Mouse (Mus musculus): ENCODE measurements at regions not wholly inside any gene's neighbourhood (a gene's known extent, or its start where the extent isn't known, plus 50 kb on each side); places are given as distances from the start of the nearest gene placed in this dataset.
"Not testable (repeated sequence)": the region's sequence is repeated elsewhere in the genome, so short reads cannot be mapped to it uniquely, and the experiment has no call there.

- Histone ChIP-seq H3K4me3 (no peak overlapping the region), H3K9me3 (no peaks in the 10 kb centered on the region), H3K27me3 (no peaks in the 10 kb centered on the region), H3K4me1 (no peaks in the 10 kb centered on the region; the same call in 1 of the 2 replicates), H3K36me3 (no peaks in the 10 kb centered on the region), H3K4me2 (replicated peaks) (no peak overlapping the region), H3K9ac (no peak overlapping the region), H3K27ac (no peak overlapping the region)
- ATAC-seq (ENCODE audit: insufficient number of reproducible peaks, insufficient read depth, low FRiP score, low TSS enrichment), result no peak
- WGBS, result 84% methylated on average over 1 of the region's 1 CpGs
Measured at GRCm38 (mm10) chr10:43674749-43675148, 96.7 kb downstream of the Cd24a start.

- H3K36me3 ChIP-seq; H3K4me2 ChIP-seq (replicated peaks); H3K27ac ChIP-seq; H3K4me3 ChIP-seq; H3K9ac ChIP-seq; ATAC-seq (ENCODE audit: insufficient number of reproducible peaks, insufficient read depth, low FRiP score, low TSS enrichment); H3K27me3 ChIP-seq; H3K4me1 ChIP-seq; H3K9me3 ChIP-seq: not testable (repeated sequence)
- WGBS, result 76% methylated on average over 1 of the region's 1 CpGs
Measured at GRCm38 (mm10) chr10:43675495-43675894, 97.4 kb downstream of the Cd24a start.

- Histone ChIP-seq H3K4me1 (no peaks in the 10 kb centered on the region; the same call in 1 of the 2 replicates), H3K9me3 (no peaks in the 10 kb centered on the region), H3K27ac (no peak overlapping the region), H3K4me3 (no peak overlapping the region), H3K4me2 (replicated peaks) (no peak overlapping the region), H3K9ac (no peak overlapping the region), H3K27me3 (no peaks in the 10 kb centered on the region), H3K36me3 (no peaks in the 10 kb centered on the region)
- no peak for ATAC-seq (ENCODE audit: insufficient number of reproducible peaks, insufficient read depth, low FRiP score, low TSS enrichment)
- WGBS, result 70% methylated on average over 5 of the region's 5 CpGs
Measured at GRCm38 (mm10) chr10:43676289-43676688, 98.2 kb downstream of the Cd24a start.

GRCm38 (mm10) chr10:43684247-43685033, 106.4 kb downstream of the Cd24a start:
- ATAC-seq (ENCODE audit: insufficient number of reproducible peaks, insufficient read depth, low FRiP score, low TSS enrichment), result peak; percentile 38; the same call in 1 of the 2 replicates
- H3K36me3 ChIP-seq, result no peaks in the 10 kb centered on the region
- H3K27ac ChIP-seq, result no peak overlapping the region
- peaks cover 11% of the 10 kb centered on the region for H3K4me1 ChIP-seq
- H3K27me3 ChIP-seq, result no peaks in the 10 kb centered on the region
- no peaks in the 10 kb centered on the region for H3K9me3 ChIP-seq
- WGBS, result 33% methylated on average over 12 of the region's 12 CpGs
- no peak overlapping the region for H3K9ac ChIP-seq
- H3K4me2 ChIP-seq (replicated peaks), result no peak overlapping the region
- no peak overlapping the region for H3K4me3 ChIP-seq

- H3K9me3 ChIP-seq, result no peaks in the 10 kb centered on the region
- WGBS, result 5% methylated on average over 10 of the region's 10 CpGs
- H3K27me3 ChIP-seq, result no peaks in the 10 kb centered on the region
- peak overlapping the region; percentile 35 for H3K4me2 ChIP-seq (replicated peaks)
- peaks cover 25% of the 10 kb centered on the region for H3K4me1 ChIP-seq
- no peak overlapping the region for H3K4me3 ChIP-seq
- H3K9ac ChIP-seq, result no peak overlapping the region
- peak overlapping the region; percentile 18; the same call in 1 of the 2 replicates for H3K27ac ChIP-seq
- no peak for ATAC-seq (ENCODE audit: insufficient number of reproducible peaks, insufficient read depth, low FRiP score, low TSS enrichment)
- no peaks in the 10 kb centered on the region for H3K36me3 ChIP-seq
Measured at GRCm38 (mm10) chr10:43689161-43689913, 111.3 kb downstream of the Cd24a start.

- Histone ChIP-seq H3K9me3 (no peaks in the 10 kb centered on the region), H3K9ac (no peak overlapping the region), H3K4me1 (peaks cover 30% of the 10 kb centered on the region), H3K4me2 (replicated peaks) (peak overlapping the region; percentile 35), H3K36me3 (no peaks in the 10 kb centered on the region), H3K27ac (peak overlapping the region; percentile 18; the same call in 1 of the 2 replicates), H3K27me3 (no peaks in the 10 kb centered on the region), H3K4me3 (no peak overlapping the region)
- 37% methylated on average over 8 of the region's 8 CpGs for WGBS
- ATAC-seq (ENCODE audit: insufficient number of reproducible peaks, insufficient read depth, low FRiP score, low TSS enrichment), result no peak
Measured at GRCm38 (mm10) chr10:43689914-43690316, 111.8 kb downstream of the Cd24a start.

- H3K9me3 ChIP-seq, result no peaks in the 10 kb centered on the region
- H3K27me3 ChIP-seq, result no peaks in the 10 kb centered on the region
- H3K9ac ChIP-seq, result no peak overlapping the region
- WGBS, result 48% methylated on average over 5 of the region's 5 CpGs
- H3K4me2 ChIP-seq (replicated peaks), result no peak overlapping the region
- no peak for ATAC-seq (ENCODE audit: insufficient number of reproducible peaks, insufficient read depth, low FRiP score, low TSS enrichment)
- H3K4me3 ChIP-seq, result no peak overlapping the region
- no peak overlapping the region for H3K27ac ChIP-seq
- H3K4me1 ChIP-seq, result peaks cover 33% of the 10 kb centered on the region
- H3K36me3 ChIP-seq, result no peaks in the 10 kb centered on the region
Measured at GRCm38 (mm10) chr10:43693974-43694373, 115.9 kb downstream of the Cd24a start.

GRCm38 (mm10) chr10:43694508-43694907, 116.4 kb downstream of the Cd24a start:
- H3K4me3 ChIP-seq, result no peak overlapping the region
- H3K4me2 ChIP-seq (replicated peaks), result no peak overlapping the region
- no peak overlapping the region for H3K9ac ChIP-seq
- peak; percentile 79 for ATAC-seq (ENCODE audit: insufficient number of reproducible peaks, insufficient read depth, low FRiP score, low TSS enrichment)
- peaks cover 28% of the 10 kb centered on the region for H3K4me1 ChIP-seq
- no peak overlapping the region for H3K27ac ChIP-seq
- H3K9me3 ChIP-seq, result no peaks in the 10 kb centered on the region
- WGBS, result 14% methylated on average over 6 of the region's 6 CpGs
- no peaks in the 10 kb centered on the region for H3K36me3 ChIP-seq
- H3K27me3 ChIP-seq, result no peaks in the 10 kb centered on the region

GRCm38 (mm10) chr10:43695470-43695869, 117.4 kb downstream of the Cd24a start:
- no peak overlapping the region for H3K9ac ChIP-seq
- WGBS, result 55% methylated on average over 10 of the region's 10 CpGs
- H3K4me3 ChIP-seq, result no peak overlapping the region
- no peak overlapping the region for H3K27ac ChIP-seq
- peaks cover 19% of the 10 kb centered on the region for H3K4me1 ChIP-seq
- no peaks in the 10 kb centered on the region for H3K36me3 ChIP-seq
- H3K4me2 ChIP-seq (replicated peaks), result no peak overlapping the region
- no peaks in the 10 kb centered on the region for H3K9me3 ChIP-seq
- no peak for ATAC-seq (ENCODE audit: insufficient number of reproducible peaks, insufficient read depth, low FRiP score, low TSS enrichment)
- no peaks in the 10 kb centered on the region for H3K27me3 ChIP-seq

- no peak overlapping the region for H3K4me3 ChIP-seq
- H3K9me3 ChIP-seq, result no peaks in the 10 kb centered on the region
- H3K27ac ChIP-seq, result no peak overlapping the region
- peaks cover 19% of the 10 kb centered on the region for H3K4me1 ChIP-seq
- no peak overlapping the region for H3K9ac ChIP-seq
- H3K36me3 ChIP-seq, result no peaks in the 10 kb centered on the region
- no peaks in the 10 kb centered on the region for H3K27me3 ChIP-seq
- H3K4me2 ChIP-seq (replicated peaks), result no peak overlapping the region
- no peak for ATAC-seq (ENCODE audit: insufficient number of reproducible peaks, insufficient read depth, low FRiP score, low TSS enrichment)
- WGBS, result 60% methylated on average over 2 of the region's 2 CpGs
Measured at GRCm38 (mm10) chr10:43697917-43698316, 119.8 kb downstream of the Cd24a start.

- H3K4me2 ChIP-seq (replicated peaks), result no peak overlapping the region
- no peak for ATAC-seq (ENCODE audit: insufficient number of reproducible peaks, insufficient read depth, low FRiP score, low TSS enrichment)
- H3K4me3 ChIP-seq, result no peak overlapping the region
- H3K9me3 ChIP-seq, result no peaks in the 10 kb centered on the region
- WGBS, result 83% methylated on average over 13 of the region's 13 CpGs
- H3K36me3 ChIP-seq, result no peaks in the 10 kb centered on the region
- H3K27ac ChIP-seq, result no peak overlapping the region
- H3K27me3 ChIP-seq, result 0 out of 2 replicates have a peak, but pooled peaks cover 2% of the 10 kb centered on the region
- H3K9ac ChIP-seq, result no peak overlapping the region
- 0 out of 2 replicates have a peak, but pooled peaks cover 2% of the 10 kb centered on the region for H3K4me1 ChIP-seq
Measured at GRCm38 (mm10) chr10:43700371-43701289, 122.5 kb downstream of the Cd24a start.
